Mouse (Mus musculus) heart, postnatal 0 days (tissue): ENCODE measurements around the gene Zfp763.

Source experiments
- CTCF ChIP-seq: IDR thresholded peaks from 2 replicates; pipeline ENCODE4 v1.5.1; 2016; ENCODE audit warnings: antibody characterized with exemption, control low read depth, low read depth
- EP300 ChIP-seq: IDR thresholded peaks from 2 replicates; pipeline ENCODE4 v1.6.1; 2016; ENCODE audit warnings: antibody characterized with exemption, low read depth

GRCm38 (mm10) chr17:33067958-33068357, 34.8 kb upstream of the Zfp763 start, which contains the start of gene 4921501E09Rik:
- TF ChIP-seq CTCF: no peak
- TF ChIP-seq EP300: no peak
